ENCODE assay signal across 8 mouse cellular contexts in genomic region chr4:136069954-136070353, GRCm38 (mm10). TPM values are rescaled to one million over a fixed set of nuclear protein-coding genes. Genes with fewer than 3 reads are reported as not detected.
DNase-seq lines count a peak whose midpoint lies in the region; ATAC-seq and TF ChIP-seq lines count a peak whose summit lies in the region.

No protein-coding gene starts in this region.

- H3K4me2 ChIP-seq in forebrain, embryonic 15.5 days (replicated peaks) = no peak overlapping the region
- H3K4me2 ChIP-seq in lung, embryonic 14.5 days = no peak overlapping the region

- intact Hi-C loops in heart, postnatal 25 days (cut with DNase I) = loop anchor here (1.0 to 5.0 kb wide), 4 partner anchors 47 to 132 kb away; no protein-coding TSS in a partner anchor

- no peak overlapping the region for H3K27ac ChIP-seq in ES-E14 (ENCODE audit: insufficient read depth, low read depth, low read length, poor library complexity, severe bottlenecking)
- H3K27ac ChIP-seq in forebrain, embryonic 15.5 days (replicated peaks) = no peak overlapping the region
- H3K27ac ChIP-seq in lung, embryonic 14.5 days (ENCODE audit: low read depth) = peak overlapping the region; percentile 40; the same call in 1 of the 2 replicates

- DNase-seq in ES-E14 (ENCODE audit: low read depth, low spot score) = no peak
- DNase-seq in cerebellum, adult 11-12 months = peak; percentile 29
- peak; percentile 70 for DNase-seq in heart, postnatal 25 days (ENCODE audit: low spot score)
- peak; percentile 51 for DNase-seq in large intestine, adult 2 months (ENCODE audit: low read depth, low spot score)
- peak; percentile 94 for DNase-seq in lung, embryonic 14.5 days
- DNase-seq in ovary, postnatal 10 days (ENCODE audit: low spot score) = peak; percentile 65
- peak; percentile 81 to 87 for DNase-seq in thymus, postnatal 10 days (ENCODE audit: low spot score in 2 of 2)

- peaks cover 0 to 11% of the 10 kb centered on the region in 2 experiments; a peak in 1 of 4 replicates for H3K4me1 ChIP-seq in ES-E14 (ENCODE audit: control insufficient read depth in 2 of 2, insufficient read depth in 2 of 2, low read length in 2 of 2, poor library complexity in 1 of 2)
- H3K4me1 ChIP-seq in forebrain, embryonic 15.5 days = peaks cover 8% of the 10 kb centered on the region; the same call in 1 of the 2 replicates
- H3K4me1 ChIP-seq in lung, embryonic 14.5 days (ENCODE audit: insufficient read depth) = no peaks in the 10 kb centered on the region

- ATAC-seq in forebrain, embryonic 15.5 days (replicated peaks) = peak; percentile 64
- ATAC-seq in lung, embryonic 14.5 days (ENCODE audit: insufficient read depth) = peak; percentile 75

- WGBS in forebrain, embryonic 15.5 days = 1% methylated on average over 18 of the region's 18 CpGs
- WGBS in large intestine, adult 2 months = 2% methylated on average over 18 of the region's 18 CpGs
- WGBS in lung, embryonic 14.5 days = under 1% methylated on average over 18 of the region's 18 CpGs

- no peak overlapping the region for H3K9ac ChIP-seq in ES-E14 (ENCODE audit: insufficient read depth, low read depth, low read length, poor library complexity, severe bottlenecking)
- no peak overlapping the region for H3K9ac ChIP-seq in forebrain, embryonic 15.5 days (replicated peaks)
- H3K9ac ChIP-seq in lung, embryonic 14.5 days = no peak overlapping the region

- H3K36me3 ChIP-seq in ES-E14 (ENCODE audit: control insufficient read depth, insufficient read depth, low read length, poor library complexity, severe bottlenecking) = no peaks in the 10 kb centered on the region
- H3K36me3 ChIP-seq in forebrain, embryonic 15.5 days = no peaks in the 10 kb centered on the region
- H3K36me3 ChIP-seq in lung, embryonic 14.5 days (ENCODE audit: insufficient read depth) = no peaks in the 10 kb centered on the region

- in situ Hi-C loops in ES-E14 (cut with MboI; ENCODE audit: low sequenced_read_pairs in 2 of 2, unreplicated experiment in 2 of 2) = loop anchor here (5.0 to 10.0 kb wide), 2 partner anchors 85 to 92 kb away; no protein-coding TSS in a partner anchor

- H3K9me3 ChIP-seq in ES-E14 (ENCODE audit: control insufficient read depth, insufficient read depth, low read depth, low read length) = no peaks in the 10 kb centered on the region
- no peaks in the 10 kb centered on the region for H3K9me3 ChIP-seq in forebrain, embryonic 15.5 days
- H3K9me3 ChIP-seq in lung, embryonic 14.5 days (ENCODE audit: low read depth, low read length) = no peaks in the 10 kb centered on the region

- TF ChIP-seq CTCF in lung, embryonic 14.5 days (IDR thresholded peaks at IDR 0.05; ENCODE audit: low read depth) = peak; percentile 99

- H3K4me3 ChIP-seq in ES-E14 (ENCODE audit: insufficient read depth in 1 of 2, low read depth in 1 of 2, low read length in 2 of 2, poor library complexity in 1 of 2, severe bottlenecking in 1 of 2) = no peak overlapping the region
- no peak overlapping the region for H3K4me3 ChIP-seq in forebrain, embryonic 15.5 days
- H3K4me3 ChIP-seq in lung, embryonic 14.5 days (ENCODE audit: low read depth, low read length) = no peak overlapping the region

- no peaks in the 10 kb centered on the region for H3K27me3 ChIP-seq in forebrain, embryonic 15.5 days
- H3K27me3 ChIP-seq in lung, embryonic 14.5 days (ENCODE audit: insufficient read depth, low read length) = no peaks in the 10 kb centered on the region

TF ChIP-seq in ES-E14, 5 proteins besides CTCF, POLR2A, EP300 and RAD21:
- TF ChIP-seq ZC3H11A (IDR thresholded peaks at IDR 0.05; ENCODE audit: borderline replicate concordance, low read depth, low read length) = peak; percentile 29; the same call in 1 of the 2 replicates
- no peak for TF ChIP-seq ZNF384 (IDR thresholded peaks at IDR 0.05; ENCODE audit: low read depth, low read length)
- no peak for TF ChIP-seq MAFK (IDR thresholded peaks at IDR 0.05; ENCODE audit: insufficient read depth, low read depth, low read length)
- no peak for TF ChIP-seq CHD2 (IDR thresholded peaks at IDR 0.05; ENCODE audit: low read depth, low read length)
TF ChIP-seq in ES-E14: peak in this region for 1.

RNA-seq across cellular contexts. Expression of gene Rpl11, which starts 16.7 kb away (rescaled TPM):
- total RNA-seq in ES-E14 (2012; rRNA removed) = 1,283 and 1,442 TPM in 2 replicates
- 302 and 341 TPM in 2 replicates for polyA plus RNA-seq in forebrain, embryonic 15.5 days (2015; fragmentation: Nextera tagmentation; extraction: Ambion mirVana)
- 100 to 1,000 TPM; 230 to 252 TPM for total RNA-seq in heart, postnatal 25 days (2021)
- 386 and 417 TPM in 2 replicates for polyA plus RNA-seq in large intestine, adult 2 months (2012; rRNA removed)
- polyA plus RNA-seq in lung, embryonic 14.5 days (2014; fragmentation: Nextera tagmentation; extraction: Ambion mirVana) = 548 and 564 TPM in 2 replicates

RNA-seq across cellular contexts. Expression of gene Eloa, which starts 48.4 kb away (rescaled TPM):
- total RNA-seq in ES-E14 (2012; rRNA removed) = 14.0 and 21.4 TPM in 2 replicates
- 30.5 and 32.6 TPM in 2 replicates for polyA plus RNA-seq in forebrain, embryonic 15.5 days (2015; fragmentation: Nextera tagmentation; extraction: Ambion mirVana)
- 10 to 100 TPM; 32.8 to 34.4 TPM for total RNA-seq in heart, postnatal 25 days (2021)
- polyA plus RNA-seq in large intestine, adult 2 months (2012; rRNA removed) = 11.4 and 12.3 TPM in 2 replicates
- 41.8 and 42.5 TPM in 2 replicates for polyA plus RNA-seq in lung, embryonic 14.5 days (2014; fragmentation: Nextera tagmentation; extraction: Ambion mirVana)
